ENCODE assay signal across 27 mouse cellular contexts in the genomic region with DNA sequence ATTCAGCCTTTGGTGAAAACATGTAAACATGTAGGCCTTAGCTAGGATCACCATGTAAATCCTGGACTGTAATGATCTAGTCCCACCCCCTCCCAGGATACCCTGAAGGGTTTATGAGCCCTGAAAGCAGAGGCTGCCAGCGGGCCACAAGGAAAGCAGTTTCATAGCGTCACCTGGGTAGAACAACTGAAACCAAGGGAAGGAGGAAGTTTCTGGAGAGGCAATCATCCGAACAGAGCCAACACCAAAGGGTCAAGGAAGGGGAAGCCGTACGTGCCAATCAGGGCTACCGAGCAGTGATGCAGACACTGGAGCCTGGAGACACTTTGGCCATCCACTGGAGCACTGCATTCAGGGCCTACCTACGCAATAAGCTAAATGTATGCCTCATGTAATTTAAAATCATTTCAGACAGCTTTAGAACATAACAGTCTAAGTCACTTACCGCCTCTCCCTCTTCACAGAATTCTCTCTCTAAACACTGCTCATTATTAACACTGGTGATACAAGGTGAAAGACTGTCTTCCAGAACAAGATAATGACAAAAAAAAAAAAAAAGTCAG.
A peak's percentile ranks its signal among the peaks of the same experiment; 100 is the strongest.
DNase-seq lines count a peak whose midpoint lies in the region; TF ChIP-seq lines count a peak whose summit lies in the region.
"Had no signal": no experiment of that assay in that cellular context is flagged by ENCODE, and none has a peak within 500 bp of the region (broad histone marks: within the 10 kb centered on the region; RNA-seq: fewer than 3 reads in every experiment).

No protein-coding gene starts in this region.

- H3K36me3 ChIP-seq in macrophage (ENCODE audit: inconsistent target), result no peaks in the 10 kb centered on the region
- H3K36me3 ChIP-seq: hindbrain, embryonic 13.5 days; midbrain, embryonic 12.5 days had no signal

- H3K27ac ChIP-seq in left cerebral cortex, adult 2 months, result peak overlapping the region; percentile 70
- peak overlapping the region; percentile 12; the same call in 1 of the 2 replicates for H3K27ac ChIP-seq in macrophage
- H3K27ac ChIP-seq: forebrain, embryonic 13.5 days; hindbrain, embryonic 13.5 days; liver, embryonic 14.5 days; midbrain, embryonic 12.5 days had no signal

- no peak overlapping the region for H3K4me3 ChIP-seq in left cerebral cortex, adult 2 months
- H3K4me3 ChIP-seq in macrophage (ENCODE audit: inconsistent target), result no peak overlapping the region
- H3K4me3 ChIP-seq: forebrain, embryonic 13.5 days; hindbrain, embryonic 13.5 days; megakaryocyte, embryonic 14.5 days; midbrain, embryonic 12.5 days had no signal

- intact Hi-C loops in left cerebral cortex, adult 2 months (cut with DNase I), result no loop called here

- H3K79me2 ChIP-seq in macrophage (ENCODE audit: inconsistent target), result peaks cover 21% of the 10 kb centered on the region

- no peak for TF ChIP-seq CTCF in left cerebral cortex, adult 2 months (IDR thresholded peaks at IDR 0.05)

- peak; percentile 44 for DNase-seq in kidney, adult 9 months
- DNase-seq in kidney, postnatal 14 days, result no peak
- no peak for DNase-seq in left cerebral cortex, adult 2 months (ENCODE audit: extremely low spot score in 1 of 2, low spot score in 2 of 2)
- no peak for DNase-seq in left cerebral cortex, adult 9 months (ENCODE audit: low spot score in 2 of 2)
- no peak for DNase-seq in urinary bladder, adult 2 months (ENCODE audit: low spot score)
- DNase-seq in right cerebral cortex, postnatal 14 days, result no peak
- no peak for DNase-seq in adrenal gland, adult 18-20 months (ENCODE audit: low spot score in 2 of 2)
- DNase-seq: adrenal gland, postnatal 14 days; cerebellum, adult 2 months; cerebellum, postnatal 14 days; gastrocnemius, postnatal 25 days; heart, adult 18-20 months; heart, postnatal 4 days; layer of hippocampus, postnatal 36 days; liver; lung, adult 2 months; lung, postnatal 14 days; retina, postnatal 1 day; right cerebral cortex, postnatal 25 days; spleen, adult 18-20 months; thymus, postnatal 14 days had no signal

- WGBS in macrophage (ENCODE audit: missing documents), result 26% methylated on average over 8 of the region's 8 CpGs
